In genomic region chr9:51058951-51059521, GRCm38 (mm10) we compare ENCODE assay signal across 22 mouse cellular contexts. TPM values are rescaled to one million over a fixed set of nuclear protein-coding genes. Genes with fewer than 3 reads are reported as not detected.
DNase-seq lines count a peak whose midpoint lies in the region.
"Had no signal": no experiment of that assay in that cellular context is flagged by ENCODE, and none has a peak within 500 bp of the region (broad histone marks: within the 10 kb centered on the region; RNA-seq: fewer than 3 reads in every experiment).

No protein-coding gene starts in this region.

- H3K27ac ChIP-seq in brown adipose tissue, adult 24 weeks (replicated peaks; ENCODE audit: low read depth, low read length): peak overlapping the region; percentile 37; the same call in 1 of the 2 replicates
- H3K27ac ChIP-seq: embryonic facial prominence, embryonic 12.5 days; intestine, embryonic 15.5 days; limb, embryonic 12.5 days; liver, embryonic 15.5 days had no signal

- H3K4me3 ChIP-seq in brown adipose tissue, adult 24 weeks (ENCODE audit: insufficient read depth, low read depth, low read length): no peak overlapping the region
- H3K4me3 ChIP-seq: embryonic facial prominence, embryonic 12.5 days; intestine, embryonic 15.5 days; limb, embryonic 12.5 days; liver, embryonic 15.5 days had no signal

- no peaks in the 10 kb centered on the region; the same call in 1 of the 2 replicates for H3K4me1 ChIP-seq in brown adipose tissue, adult 24 weeks (ENCODE audit: control insufficient read depth, insufficient read depth, insufficient read length, low read length)
- H3K4me1 ChIP-seq: embryonic facial prominence, embryonic 12.5 days; intestine, embryonic 15.5 days; liver, embryonic 15.5 days had no signal

- peak; percentile 39 to 71 for DNase-seq in frontal cortex, adult 2 months (ENCODE audit: extremely low spot score in 1 of 2, low spot score in 1 of 2)
- DNase-seq in frontal cortex, postnatal 10 days (ENCODE audit: low spot score in 2 of 2): no peak
- DNase-seq in right cerebral cortex, adult 18-20 months: peak; percentile 65
- no peak for DNase-seq in right cerebral cortex, postnatal 14 days
- DNase-seq in telencephalon, adult 2 months (ENCODE audit: low read depth, low spot score): peak; percentile 74
- no peak for DNase-seq in kidney, postnatal 4 days
- DNase-seq in thymus, postnatal 25 days: no peak
- DNase-seq: cerebellum, postnatal 25 days; gastrocnemius, postnatal 10 days; kidney, postnatal 10 days; lung, postnatal 36 days; thymus, adult 18-20 months had no signal

RNA-seq across cellular contexts. Expression of gene Btg4, which starts 1.7 kb away (rescaled TPM):
- polyA plus RNA-seq in frontal cortex, adult 2 months (2012; rRNA removed): not detected in 2 replicates
- not detected in 2 replicates for polyA plus RNA-seq in brown adipose tissue, adult 24 weeks (2012; ENCODE audit: insufficient read depth, insufficient read length, missing spikeins)
- polyA plus RNA-seq: CD4-positive, CD25-positive, alpha-beta regulatory T cell, adult 4 months; embryonic facial prominence, embryonic 12.5 days; forebrain, embryonic 11.5 days; heart, embryonic 14.5 days; hindbrain, embryonic 11.5 days; intestine, embryonic 15.5 days; limb, embryonic 12.5 days; liver, embryonic 15.5 days; midbrain, embryonic 11.5 days had no signal

RNA-seq across cellular contexts. Expression of gene Layn, which starts 17.9 kb away (rescaled TPM):
- 3.9 and 4.8 TPM in 2 replicates for polyA plus RNA-seq in frontal cortex, adult 2 months (2012; rRNA removed)
- 1.6 and 1.7 TPM in 2 replicates for polyA plus RNA-seq in brown adipose tissue, adult 24 weeks (2012; ENCODE audit: insufficient read depth, insufficient read length, missing spikeins)
- polyA plus RNA-seq: CD4-positive, CD25-positive, alpha-beta regulatory T cell, adult 4 months had no signal

RNA-seq across cellular contexts. Expression of gene 4833427G06Rik, which starts 42.8 kb away (rescaled TPM):
- polyA plus RNA-seq in frontal cortex, adult 2 months (2012; rRNA removed): not detected in 2 replicates
- polyA plus RNA-seq in brown adipose tissue, adult 24 weeks (2012; ENCODE audit: insufficient read depth, insufficient read length, missing spikeins): not detected in 2 replicates
- polyA plus RNA-seq: CD4-positive, CD25-positive, alpha-beta regulatory T cell, adult 4 months; forebrain, embryonic 11.5 days; heart, embryonic 14.5 days; intestine, embryonic 15.5 days; limb, embryonic 12.5 days; liver, embryonic 15.5 days; midbrain, embryonic 11.5 days had no signal

RNA-seq across cellular contexts. Expression of gene Sik2, which starts 50.2 kb away (rescaled TPM):
- 18.0 and 22.4 TPM in 2 replicates for polyA plus RNA-seq in frontal cortex, adult 2 months (2012; rRNA removed)
- polyA plus RNA-seq in brown adipose tissue, adult 24 weeks (2012; ENCODE audit: insufficient read depth, insufficient read length, missing spikeins): 117 and 199 TPM in 2 replicates

Comparison
In these comparisons a context has a peak if more than half of its experiments do, and no peak if none do; other contexts are left out.
1. DNase-seq: peak in frontal cortex, adult 2 months (2 of 2), right cerebral cortex, adult 18-20 months (single experiment) and telencephalon, adult 2 months (single experiment); none in frontal cortex, postnatal 10 days (0 of 2), right cerebral cortex, postnatal 14 days (single experiment), kidney, postnatal 4 days (0 of 2) and thymus, postnatal 25 days (single experiment).